Mouse (Mus musculus): Measurements from ENCODE around the gene Hmmr. TPM values are rescaled to one million over a fixed set of nuclear protein-coding genes. Genes with fewer than 3 reads are reported as not detected.
A peak's percentile ranks its signal among the peaks of the same experiment; 100 is the strongest.
"Not testable (repeated sequence)": the region's sequence is repeated elsewhere in the genome, so short reads cannot be mapped to it uniquely, and the experiment has no call there.

Gene Hmmr
- polyA plus RNA-seq, 1 experiment from 2014 or later: 1.5 TPM

DNA sequence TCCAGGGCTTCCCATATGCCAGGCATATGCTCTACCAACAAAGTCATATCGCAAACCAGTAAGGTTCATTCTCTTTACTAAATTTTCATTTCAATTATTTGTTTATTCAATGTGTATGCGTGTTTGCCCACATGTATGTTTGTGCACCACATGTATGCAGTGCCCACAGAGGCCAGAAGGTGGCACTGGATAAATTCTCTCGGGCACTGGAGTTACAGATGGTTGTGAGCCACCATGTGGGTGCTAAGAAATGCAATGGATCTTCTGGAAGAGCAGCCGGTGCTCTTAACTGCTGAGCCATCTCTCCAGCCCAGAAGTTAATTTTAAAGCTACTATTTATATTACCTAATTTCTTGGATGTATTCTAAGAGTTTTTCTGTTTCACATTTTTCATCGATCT is 17.7 kb downstream of the Hmmr start:
- Histone ChIP-seq H3K4me3 (ENCODE audit: low read depth, low read length) (no peak overlapping the region), H3K4me2 (replicated peaks; ENCODE audit: low read depth, low read length) (no peak overlapping the region), H3K27me3 (replicated peaks; ENCODE audit: insufficient read depth, low read length) (no peaks in the 10 kb centered on the region), H3K4me1 (ENCODE audit: insufficient read depth, low read depth, low read length) (no peaks in the 10 kb centered on the region), H3K9ac (replicated peaks; ENCODE audit: low read depth) (no peak overlapping the region), H3K36me3 (ENCODE audit: insufficient read depth, low read length) (no peaks in the 10 kb centered on the region), H3K27ac (ENCODE audit: low read length) (no peak overlapping the region), H3K9me3 (ENCODE audit: low read length) (no peaks in the 10 kb centered on the region)
- WGBS: 92% methylated on average over 5 of the region's 5 CpGs
- TF ChIP-seq EP300 (IDR thresholded peaks at IDR 0.05): no peak
- peak; percentile 24; the same call in 1 of the 2 replicates for TF ChIP-seq CTCF (IDR thresholded peaks at IDR 0.05)
- no peak for DNase-seq (ENCODE audit: low spot score)
- ATAC-seq: no peak

DNA sequence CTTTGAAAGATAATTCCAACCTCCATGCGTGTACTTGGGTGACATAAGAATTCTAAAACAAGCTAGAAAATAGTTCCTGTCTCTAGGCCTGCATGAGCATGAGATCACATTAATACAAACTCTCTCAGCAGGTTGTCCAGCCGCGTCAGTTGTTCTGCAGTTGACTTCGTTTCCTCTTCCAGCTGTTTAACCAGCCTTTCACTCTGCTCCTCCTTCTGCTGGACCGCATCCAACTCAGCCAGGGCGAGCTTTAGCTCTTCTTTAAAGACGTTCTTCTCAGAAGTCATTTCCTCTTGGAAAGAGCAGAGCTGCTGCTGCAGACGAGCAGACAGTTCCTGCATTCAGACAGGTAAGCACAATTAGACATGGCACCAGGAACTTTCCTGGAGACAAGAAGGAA is 19.4 kb downstream of the Hmmr start:
- no peaks in the 10 kb centered on the region for H3K9me3 ChIP-seq (ENCODE audit: low read length)
- TF ChIP-seq EP300 (IDR thresholded peaks at IDR 0.05): no peak
- TF ChIP-seq CTCF (IDR thresholded peaks at IDR 0.05): no peak
- no peaks in the 10 kb centered on the region for H3K36me3 ChIP-seq (ENCODE audit: insufficient read depth, low read length)
- H3K4me2 ChIP-seq (replicated peaks; ENCODE audit: low read depth, low read length): no peak overlapping the region
- DNase-seq (ENCODE audit: low spot score): no peak
- H3K4me3 ChIP-seq (ENCODE audit: low read depth, low read length): no peak overlapping the region
- 54% methylated on average over 8 of the region's 8 CpGs for WGBS
- no peaks in the 10 kb centered on the region for H3K27me3 ChIP-seq (replicated peaks; ENCODE audit: insufficient read depth, low read length)
- no peak overlapping the region for H3K27ac ChIP-seq (ENCODE audit: low read length)
- no peaks in the 10 kb centered on the region for H3K4me1 ChIP-seq (ENCODE audit: insufficient read depth, low read depth, low read length)
- no peak for ATAC-seq
- H3K9ac ChIP-seq (replicated peaks; ENCODE audit: low read depth): no peak overlapping the region

DNA sequence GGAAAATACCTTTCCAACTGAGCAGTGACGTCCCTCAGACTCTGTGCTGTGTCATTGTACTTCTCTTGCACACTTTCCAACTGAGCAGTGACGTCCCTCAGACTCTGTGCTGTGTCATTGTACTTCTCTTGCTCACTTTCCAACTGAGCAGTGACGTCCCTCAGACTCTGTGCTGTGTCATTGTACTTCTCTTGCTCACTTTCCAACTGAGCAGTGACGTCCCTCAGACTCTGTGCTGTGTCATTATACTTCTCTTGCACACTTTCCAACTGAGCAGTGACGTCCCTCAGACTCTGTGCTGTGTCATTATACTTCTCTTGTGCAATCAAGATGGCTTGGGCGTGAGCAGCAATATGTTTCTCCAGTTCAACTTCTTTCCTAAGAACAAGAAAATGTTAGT is 23.3 kb downstream of the Hmmr start:
- H3K27me3 ChIP-seq (replicated peaks; ENCODE audit: insufficient read depth, low read length); H3K9ac ChIP-seq (replicated peaks; ENCODE audit: low read depth); H3K4me3 ChIP-seq (ENCODE audit: low read depth, low read length); DNase-seq (ENCODE audit: low spot score); H3K36me3 ChIP-seq (ENCODE audit: insufficient read depth, low read length); H3K4me1 ChIP-seq (ENCODE audit: insufficient read depth, low read depth, low read length); H3K4me2 ChIP-seq (replicated peaks; ENCODE audit: low read depth, low read length); ATAC-seq; H3K9me3 ChIP-seq (ENCODE audit: low read length); H3K27ac ChIP-seq (ENCODE audit: low read length): not testable (repeated sequence)
- 75% methylated on average over 6 of the region's 6 CpGs for WGBS

- H3K9ac ChIP-seq (replicated peaks; ENCODE audit: low read depth): peak within 1 kb of the TSS; percentile 68
- H3K4me3 ChIP-seq (ENCODE audit: low read depth, low read length): peak within 1 kb of the TSS; percentile 74
- WGBS: 78% methylated on average over 9 of the region's 9 CpGs
- peaks cover 12% of the 10 kb centered on the region; the same call in 1 of the 2 replicates for H3K4me1 ChIP-seq (ENCODE audit: insufficient read depth, low read depth, low read length)
- H3K36me3 ChIP-seq (ENCODE audit: insufficient read depth, low read length): no peaks in the 10 kb centered on the region
- H3K27ac ChIP-seq (ENCODE audit: low read length): peak within 1 kb of the TSS; percentile 95
- ATAC-seq: no peak
- no peaks in the 10 kb centered on the region for H3K9me3 ChIP-seq (ENCODE audit: low read length)
- TF ChIP-seq CTCF (IDR thresholded peaks at IDR 0.05) (no peak), EP300 (IDR thresholded peaks at IDR 0.05) (no peak)
- H3K4me2 ChIP-seq (replicated peaks; ENCODE audit: low read depth, low read length): peak within 1 kb of the TSS; percentile 86
- H3K27me3 ChIP-seq (replicated peaks; ENCODE audit: insufficient read depth, low read length): no peaks in the 10 kb centered on the region
- DNase-seq (ENCODE audit: low spot score): no peak
Observed at GRCm38 (mm10) chr11:40695103-40695502, 38.1 kb downstream of the Hmmr start, which contains the start of gene Mat2b. TSS of gene Mat2b (minus strand) at chr11:40695203.

DNA sequence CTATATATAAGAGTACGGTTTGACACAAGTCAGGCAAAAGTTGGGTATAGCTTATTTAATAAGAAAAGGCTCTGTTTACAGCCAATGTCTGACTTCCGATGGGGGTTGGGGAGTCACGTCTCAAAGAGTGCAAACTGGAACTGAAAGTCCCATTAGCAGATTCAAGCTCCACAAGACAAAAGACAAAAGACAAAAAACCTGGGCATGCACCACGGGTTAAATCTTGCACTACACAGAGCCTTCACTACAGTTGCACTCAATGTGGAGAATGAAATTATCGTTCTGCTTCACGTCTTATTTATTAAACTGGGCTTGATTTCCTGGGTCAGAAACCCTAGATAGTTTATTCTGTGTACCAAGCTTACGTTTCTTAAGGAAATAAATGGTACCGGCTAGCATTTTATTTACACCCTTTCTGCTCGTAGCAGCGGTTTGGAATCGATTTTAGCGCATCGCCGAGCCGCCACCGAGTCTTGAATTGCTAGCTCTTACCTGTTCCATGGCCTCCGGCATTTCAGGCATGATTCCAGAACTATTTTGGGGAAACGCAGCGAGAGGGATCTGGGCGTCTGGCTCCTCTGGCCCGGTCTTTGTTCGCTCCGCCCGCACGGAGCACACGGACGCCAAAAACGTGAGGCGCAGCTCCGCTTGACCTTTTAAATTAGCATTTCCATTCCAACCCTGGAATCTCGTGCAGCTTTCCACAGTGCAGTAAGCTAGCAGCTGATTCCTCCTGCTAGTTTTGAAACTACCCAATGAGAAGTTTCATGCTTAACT is 38.7 kb downstream of the Hmmr start:
- Histone ChIP-seq H3K36me3 (ENCODE audit: insufficient read depth, low read length) (no peaks in the 10 kb centered on the region), H3K4me3 (ENCODE audit: low read depth, low read length) (peak overlapping the region; percentile 74), H3K9me3 (ENCODE audit: low read length) (no peaks in the 10 kb centered on the region), H3K9ac (replicated peaks; ENCODE audit: low read depth) (peak overlapping the region; percentile 68), H3K4me2 (replicated peaks; ENCODE audit: low read depth, low read length) (peak overlapping the region; percentile 86), H3K27ac (ENCODE audit: low read length) (peak overlapping the region; percentile 95), H3K27me3 (replicated peaks; ENCODE audit: insufficient read depth, low read length) (no peaks in the 10 kb centered on the region), H3K4me1 (ENCODE audit: insufficient read depth, low read depth, low read length) (peaks cover 12% of the 10 kb centered on the region; the same call in 1 of the 2 replicates)
- WGBS: under 1% methylated on average over 31 of the region's 31 CpGs
- peak; percentile 44 for ATAC-seq
- peak; percentile 13; the same call in 1 of the 2 replicates for TF ChIP-seq EP300 (IDR thresholded peaks at IDR 0.05)
- TF ChIP-seq CTCF (IDR thresholded peaks at IDR 0.05): no peak
- peak; percentile 91 for DNase-seq (ENCODE audit: low spot score)

GRCm38 (mm10) chr11:40693366-40693951 is 39.8 kb downstream of the Hmmr start:
- peak overlapping the region; percentile 68 for H3K9ac ChIP-seq (replicated peaks; ENCODE audit: low read depth)
- H3K4me1 ChIP-seq (ENCODE audit: insufficient read depth, low read depth, low read length): peaks cover 12% of the 10 kb centered on the region; the same call in 1 of the 2 replicates
- peak overlapping the region; percentile 86 for H3K4me2 ChIP-seq (replicated peaks; ENCODE audit: low read depth, low read length)
- 0% methylated on average over 16 of the region's 16 CpGs for WGBS
- no peaks in the 10 kb centered on the region for H3K27me3 ChIP-seq (replicated peaks; ENCODE audit: insufficient read depth, low read length)
- peak overlapping the region; percentile 74 for H3K4me3 ChIP-seq (ENCODE audit: low read depth, low read length)
- H3K9me3 ChIP-seq (ENCODE audit: low read length): no peaks in the 10 kb centered on the region
- TF ChIP-seq CTCF (IDR thresholded peaks at IDR 0.05) (no peak), EP300 (IDR thresholded peaks at IDR 0.05) (no peak)
- DNase-seq (ENCODE audit: low spot score): peak; percentile 80
- no peaks in the 10 kb centered on the region for H3K36me3 ChIP-seq (ENCODE audit: insufficient read depth, low read length)
- ATAC-seq: peak; percentile 4; the same call in 1 of the 2 replicates
- peak overlapping the region; percentile 95 for H3K27ac ChIP-seq (ENCODE audit: low read length)
